Mouse (Mus musculus) myocyte (in vitro differentiated cells): ENCODE data around the gene Gm15448.
"Not testable (repeated sequence)": the region's sequence is repeated elsewhere in the genome, so short reads cannot be mapped to it uniquely, and the experiment has no call there.

Experiments
- E2F4 ChIP-seq: IDR thresholded peaks from one replicate; pipeline ENCODE4 v1.6.1; 2011; ENCODE audit warnings: mild to moderate bottlenecking, control low read depth, moderate library complexity; ENCODE audit not compliant: insufficient read depth
- MAX ChIP-seq: IDR thresholded peaks from one replicate; pipeline ENCODE4 v1.6.1; 2011; ENCODE audit warnings: low read depth, mild to moderate bottlenecking, control low read depth
- MYOD1 ChIP-seq, 3 experiments: IDR thresholded peaks; one replicate each; pipeline ENCODE4 v1.6.1; 2011; ENCODE audit warnings: control low read depth in 2 of 3, low read depth in 2 of 3, mild to moderate bottlenecking in 2 of 3, moderate library complexity in 1 of 3; ENCODE audit not compliant: insufficient read length in 2 of 3, control insufficient read depth in 1 of 3
- MYOG ChIP-seq, 3 experiments: IDR thresholded peaks; one replicate each; pipeline ENCODE4 v1.6.1; 2011; ENCODE audit warnings: control low read depth in 2 of 3, low read depth in 2 of 3, mild to moderate bottlenecking in 2 of 3; ENCODE audit not compliant: insufficient read length in 2 of 3, control insufficient read depth in 1 of 3, insufficient read depth in 1 of 3
- POLR2A ChIP-seq: IDR thresholded peaks from one replicate; pipeline ENCODE4 v1.6.1; 2011; ENCODE audit warnings: low read depth, mild to moderate bottlenecking, control low read depth, moderate library complexity; ENCODE audit not compliant: insufficient read length
- POLR2AphosphoS2 ChIP-seq: IDR thresholded peaks from one replicate; pipeline ENCODE4 v1.6.1; 2011; ENCODE audit warnings: low read depth, control low read depth; ENCODE audit not compliant: insufficient read length
- REST ChIP-seq: IDR thresholded peaks from one replicate; pipeline ENCODE4 v1.6.1; 2011; ENCODE audit warnings: mild to moderate bottlenecking, control low read depth, moderate library complexity; ENCODE audit not compliant: insufficient read depth, insufficient read length
- TCF12 ChIP-seq: IDR thresholded peaks from one replicate; pipeline ENCODE4 v1.6.1; 2011; ENCODE audit warnings: mild to moderate bottlenecking, control low read depth; ENCODE audit not compliant: poor library complexity, insufficient read depth, severe bottlenecking
- TCF3 ChIP-seq: IDR thresholded peaks from one replicate; pipeline ENCODE4 v1.6.1; 2011; ENCODE audit warnings: low read depth, control low read depth; ENCODE audit not compliant: insufficient read length
- USF1 ChIP-seq: IDR thresholded peaks from one replicate; pipeline ENCODE4 v1.6.1; 2011; ENCODE audit warnings: low read depth, mild to moderate bottlenecking, control low read depth, moderate library complexity

GRCm38 (mm10) chr7:3802935-3803334, 22.6 kb downstream of the Gm15448 start:
- not testable (repeated sequence) for TF ChIP-seq POLR2A; MYOG (IDR thresholded peaks at IDR 0.05; ENCODE audit: control insufficient read depth in 1 of 3, insufficient read depth in 1 of 3, insufficient read length in 2 of 3, low read depth in 2 of 3); TCF12; POLR2AphosphoS2; USF1; MAX; MYOD1 (IDR thresholded peaks at IDR 0.05; ENCODE audit: control insufficient read depth in 1 of 3, insufficient read length in 2 of 3, low read depth in 2 of 3); E2F4; TCF3; REST
